Mouse (Mus musculus): Measurements from ENCODE around the gene Ube2l3. TPM values are rescaled to one million over a fixed set of nuclear protein-coding genes. Genes with fewer than 3 reads are reported as not detected.
A peak's percentile ranks its signal among the peaks of the same experiment; 100 is the strongest.

The Ube2l3 gene
- polyA plus RNA-seq, 1 experiment from 2014 or later: 316 TPM

- Histone ChIP-seq H3K27ac (peak within 1 kb of the TSS; percentile 1; the same call in 1 of the 2 replicates), H3K4me2 (ENCODE audit: low read length) (peak within 1 kb of the TSS; percentile 58), H3K4me3 (replicated peaks; ENCODE audit: low read depth, low read length) (peak within 1 kb of the TSS; percentile 38), H3K9me3 (replicated peaks; ENCODE audit: low read length) (no peaks in the 10 kb centered on the region), H3K36me3 (ENCODE audit: insufficient read depth, low read length) (no peaks in the 10 kb centered on the region), H3K4me1 (replicated peaks; ENCODE audit: insufficient read depth, low read length) (peaks cover 6% of the 10 kb centered on the region; the same call in 1 of the 2 replicates), H3K27me3 (ENCODE audit: insufficient read depth, low read length) (no peaks in the 10 kb centered on the region), H3K9ac (ENCODE audit: low read depth, low read length) (peak within 1 kb of the TSS; percentile 51)
- ATAC-seq (replicated peaks; ENCODE audit: low FRiP score, low read depth): peak; percentile 93
- 0 out of 2 replicates have a peak, but pooled peaks have one; percentile 1 for TF ChIP-seq CTCF (IDR thresholded peaks at IDR 0.05; ENCODE audit: low read depth)
- DNase-seq (ENCODE audit: low spot score): peak; percentile 92
- WGBS: under 1% methylated on average over 25 of the region's 25 CpGs
These were observed 77.5 kb downstream of the Ube2l3 start, which contains the start of gene 2610318N02Rik for GRCm38 (mm10) chr16:17124871-17125520. Gene 2610318N02Rik, minus strand, starts transcription at chr16:17125167.

GRCm38 (mm10) chr16:17124119-17124870 is 78.2 kb downstream of the Ube2l3 start:
- TF ChIP-seq CTCF (IDR thresholded peaks at IDR 0.05; ENCODE audit: low read depth): no peak
- Histone ChIP-seq H3K36me3 (ENCODE audit: insufficient read depth, low read length) (no peaks in the 10 kb centered on the region), H3K9ac (ENCODE audit: low read depth, low read length) (peak overlapping the region; percentile 51), H3K27me3 (ENCODE audit: insufficient read depth, low read length) (no peaks in the 10 kb centered on the region), H3K4me2 (ENCODE audit: low read length) (peak overlapping the region; percentile 58), H3K9me3 (replicated peaks; ENCODE audit: low read length) (no peaks in the 10 kb centered on the region), H3K27ac (peak overlapping the region; percentile 1; the same call in 1 of the 2 replicates), H3K4me1 (replicated peaks; ENCODE audit: insufficient read depth, low read length) (peaks cover 6% of the 10 kb centered on the region; the same call in 1 of the 2 replicates), H3K4me3 (replicated peaks; ENCODE audit: low read depth, low read length) (peak overlapping the region; percentile 38)
- DNase-seq (ENCODE audit: low spot score) (peak; percentile 54), ATAC-seq (replicated peaks; ENCODE audit: low FRiP score, low read depth) (peak; percentile 45)
- WGBS: 5% methylated on average over 22 of the region's 22 CpGs

- Histone ChIP-seq H3K4me3 (replicated peaks; ENCODE audit: low read depth, low read length) (no peak overlapping the region), H3K27me3 (ENCODE audit: insufficient read depth, low read length) (no peaks in the 10 kb centered on the region), H3K27ac (no peak overlapping the region), H3K4me1 (replicated peaks; ENCODE audit: insufficient read depth, low read length) (peaks cover 6% of the 10 kb centered on the region; the same call in 1 of the 2 replicates), H3K9me3 (replicated peaks; ENCODE audit: low read length) (no peaks in the 10 kb centered on the region), H3K4me2 (ENCODE audit: low read length) (no peak overlapping the region), H3K9ac (ENCODE audit: low read depth, low read length) (no peak overlapping the region), H3K36me3 (ENCODE audit: insufficient read depth, low read length) (0 out of 2 replicates have a peak, but pooled peaks cover 4% of the 10 kb centered on the region)
- no peak for TF ChIP-seq CTCF (IDR thresholded peaks at IDR 0.05; ENCODE audit: low read depth)
- 81% methylated on average over 14 of the region's 14 CpGs for WGBS
- ATAC-seq (replicated peaks; ENCODE audit: low FRiP score, low read depth) (no peak), DNase-seq (ENCODE audit: low spot score) (no peak)
These were observed 80.9 kb downstream of the Ube2l3 start for GRCm38 (mm10) chr16:17121569-17121968.

- no peak overlapping the region for H3K4me3 ChIP-seq (replicated peaks; ENCODE audit: low read depth, low read length)
- ATAC-seq (replicated peaks; ENCODE audit: low FRiP score, low read depth) (no peak), DNase-seq (ENCODE audit: low spot score) (no peak)
- H3K27ac ChIP-seq: no peak overlapping the region
- no peaks in the 10 kb centered on the region for H3K27me3 ChIP-seq (ENCODE audit: insufficient read depth, low read length)
- 0 out of 2 replicates have a peak, but pooled peaks cover 4% of the 10 kb centered on the region for H3K36me3 ChIP-seq (ENCODE audit: insufficient read depth, low read length)
- no peak overlapping the region for H3K4me2 ChIP-seq (ENCODE audit: low read length)
- no peaks in the 10 kb centered on the region for H3K4me1 ChIP-seq (replicated peaks; ENCODE audit: insufficient read depth, low read length)
- 84% methylated on average over 5 of the region's 5 CpGs for WGBS
- TF ChIP-seq CTCF (IDR thresholded peaks at IDR 0.05; ENCODE audit: low read depth): no peak
- H3K9me3 ChIP-seq (replicated peaks; ENCODE audit: low read length): no peaks in the 10 kb centered on the region
- no peak overlapping the region for H3K9ac ChIP-seq (ENCODE audit: low read depth, low read length)
These were observed 85.1 kb downstream of the Ube2l3 start for GRCm38 (mm10) chr16:17117309-17117799.

GRCm38 (mm10) chr16:17110771-17111743 is 91.4 kb downstream of the Ube2l3 start, which contains the start of gene Ppil2:
Gene Ppil2, minus strand, starts transcription at chr16:17111257.
- peak within 1 kb of the TSS; percentile 52 for H3K4me2 ChIP-seq (ENCODE audit: low read length)
- H3K4me3 ChIP-seq (replicated peaks; ENCODE audit: low read depth, low read length): peak within 1 kb of the TSS; percentile 62
- no peaks in the 10 kb centered on the region for H3K9me3 ChIP-seq (replicated peaks; ENCODE audit: low read length)
- H3K27me3 ChIP-seq (ENCODE audit: insufficient read depth, low read length): no peaks in the 10 kb centered on the region
- WGBS: 9% methylated on average over 38 of the region's 38 CpGs
- H3K27ac ChIP-seq: peak within 1 kb of the TSS; percentile 26
- DNase-seq (ENCODE audit: low spot score): peak; percentile 94
- H3K9ac ChIP-seq (ENCODE audit: low read depth, low read length): peak within 1 kb of the TSS; percentile 60
- no peak for TF ChIP-seq CTCF (IDR thresholded peaks at IDR 0.05; ENCODE audit: low read depth)
- ATAC-seq (replicated peaks; ENCODE audit: low FRiP score, low read depth): peak; percentile 73
- peaks cover 7% of the 10 kb centered on the region; the same call in 1 of the 2 replicates for H3K4me1 ChIP-seq (replicated peaks; ENCODE audit: insufficient read depth, low read length)
- H3K36me3 ChIP-seq (ENCODE audit: insufficient read depth, low read length): peaks cover 13% of the 10 kb centered on the region; the same call in 1 of the 2 replicates
